Mouse (Mus musculus): ENCODE measurements around the gene Unc79.

Gene Unc79

GRCm38 (mm10) chr12:103041401-103041800 lies 92.7 kb downstream of the Unc79 start:
- DNase-seq (ENCODE audit: low read depth, low spot score) = no peak

GRCm38 (mm10) chr12:103042711-103043110 lies 94.1 kb downstream of the Unc79 start:
- DNase-seq (ENCODE audit: low read depth, low spot score) = peak; percentile 6

GRCm38 (mm10) chr12:103044422-103044821 lies 95.8 kb downstream of the Unc79 start:
- DNase-seq (ENCODE audit: low read depth, low spot score) = peak; percentile 6

- no peak for DNase-seq (ENCODE audit: low read depth, low spot score)
These were observed 101.2 kb downstream of the Unc79 start for GRCm38 (mm10) chr12:103049865-103050264.

- no peak for DNase-seq (ENCODE audit: low read depth, low spot score)
These were observed 110.8 kb downstream of the Unc79 start for GRCm38 (mm10) chr12:103059321-103060053.

GRCm38 (mm10) chr12:103060791-103061190 lies 112.1 kb downstream of the Unc79 start:
- no peak for DNase-seq (ENCODE audit: low read depth, low spot score)

GRCm38 (mm10) chr12:103062133-103062532 lies 113.5 kb downstream of the Unc79 start:
- DNase-seq (ENCODE audit: low read depth, low spot score) = no peak

- peak; percentile 14 for DNase-seq (ENCODE audit: low read depth, low spot score)
These were observed 116.3 kb downstream of the Unc79 start for GRCm38 (mm10) chr12:103064944-103065343.

GRCm38 (mm10) chr12:103068161-103068560 lies 119.5 kb downstream of the Unc79 start:
- DNase-seq (ENCODE audit: low read depth, low spot score) = no peak

- no peak for DNase-seq (ENCODE audit: low read depth, low spot score)
These were observed 120.9 kb downstream of the Unc79 start for GRCm38 (mm10) chr12:103069565-103069964.

- DNase-seq (ENCODE audit: low read depth, low spot score) = no peak
These were observed 125.3 kb downstream of the Unc79 start for GRCm38 (mm10) chr12:103073953-103074352.

GRCm38 (mm10) chr12:103078751-103079150 lies 130.1 kb downstream of the Unc79 start:
- DNase-seq (ENCODE audit: low read depth, low spot score) = no peak

- no peak for DNase-seq (ENCODE audit: low read depth, low spot score)
These were observed 131.4 kb downstream of the Unc79 start for GRCm38 (mm10) chr12:103080055-103080454.

GRCm38 (mm10) chr12:103091831-103092230 lies 143.2 kb downstream of the Unc79 start:
- DNase-seq (ENCODE audit: low read depth, low spot score) = no peak

- DNase-seq (ENCODE audit: low read depth, low spot score) = no peak
These were observed 146.5 kb downstream of the Unc79 start for GRCm38 (mm10) chr12:103095160-103095559.

GRCm38 (mm10) chr12:103099185-103099584 lies 150.5 kb downstream of the Unc79 start:
- peak; percentile 10 for DNase-seq (ENCODE audit: low read depth, low spot score)

GRCm38 (mm10) chr12:103100088-103100487 lies 151.4 kb downstream of the Unc79 start:
- no peak for DNase-seq (ENCODE audit: low read depth, low spot score)

GRCm38 (mm10) chr12:103103041-103103440 lies 154.4 kb downstream of the Unc79 start:
- DNase-seq (ENCODE audit: low read depth, low spot score) = no peak

- DNase-seq (ENCODE audit: low read depth, low spot score) = no peak
These were observed 154.9 kb downstream of the Unc79 start for GRCm38 (mm10) chr12:103103601-103104000.

- no peak for DNase-seq (ENCODE audit: low read depth, low spot score)
These were observed 160.6 kb downstream of the Unc79 start for GRCm38 (mm10) chr12:103109301-103109700.

GRCm38 (mm10) chr12:103116639-103117038 lies 168.0 kb downstream of the Unc79 start:
- no peak for DNase-seq (ENCODE audit: low read depth, low spot score)

- no peak for DNase-seq (ENCODE audit: low read depth, low spot score)
These were observed 169.0 kb downstream of the Unc79 start for GRCm38 (mm10) chr12:103117517-103118193.

GRCm38 (mm10) chr12:103121928-103122327 lies 173.3 kb downstream of the Unc79 start:
- no peak for DNase-seq (ENCODE audit: low read depth, low spot score)
